Mouse (Mus musculus) ES-E14 (cell line): ENCODE measurements around the gene Efcab3.

Source experiments
- HCFC1 ChIP-seq: IDR thresholded peaks from 2 replicates; pipeline ENCODE4 v1.6.1; 2012; ENCODE audit warnings: low read length, inconsistent platforms, borderline replicate concordance; ENCODE audit not compliant: insufficient read depth
- ZC3H11A ChIP-seq: IDR thresholded peaks from 2 replicates; pipeline ENCODE4 v1.6.1; 2012; ENCODE audit warnings: low read depth, mild to moderate bottlenecking, inconsistent platforms, low read length, borderline replicate concordance

- TF ChIP-seq HCFC1 (no peak), ZC3H11A (no peak)
Observed at GRCm38 (mm10) chr11:105120551-105121061, 57.2 kb downstream of the Efcab3 start.
